Mouse (Mus musculus): Measurements from ENCODE around the gene Gal3st2c.

- no peak for TF ChIP-seq CTCF (IDR thresholded peaks at IDR 0.05; ENCODE audit: low read depth, low read length)
- no peak for TF ChIP-seq GATA2 (IDR thresholded peaks at IDR 0.05; ENCODE audit: borderline replicate concordance, low read depth, low read length)
These were observed 4.1 kb upstream of the Gal3st2c start for GRCm38 (mm10) chr1:93986167-93986566.
